Mouse (Mus musculus): ENCODE measurements around the gene Prkn. TPM values are rescaled to one million over a fixed set of nuclear protein-coding genes. Genes with fewer than 3 reads are reported as not detected.

Prkn gene
- polyA plus RNA-seq, 1 experiment: 3.0 TPM

DNA sequence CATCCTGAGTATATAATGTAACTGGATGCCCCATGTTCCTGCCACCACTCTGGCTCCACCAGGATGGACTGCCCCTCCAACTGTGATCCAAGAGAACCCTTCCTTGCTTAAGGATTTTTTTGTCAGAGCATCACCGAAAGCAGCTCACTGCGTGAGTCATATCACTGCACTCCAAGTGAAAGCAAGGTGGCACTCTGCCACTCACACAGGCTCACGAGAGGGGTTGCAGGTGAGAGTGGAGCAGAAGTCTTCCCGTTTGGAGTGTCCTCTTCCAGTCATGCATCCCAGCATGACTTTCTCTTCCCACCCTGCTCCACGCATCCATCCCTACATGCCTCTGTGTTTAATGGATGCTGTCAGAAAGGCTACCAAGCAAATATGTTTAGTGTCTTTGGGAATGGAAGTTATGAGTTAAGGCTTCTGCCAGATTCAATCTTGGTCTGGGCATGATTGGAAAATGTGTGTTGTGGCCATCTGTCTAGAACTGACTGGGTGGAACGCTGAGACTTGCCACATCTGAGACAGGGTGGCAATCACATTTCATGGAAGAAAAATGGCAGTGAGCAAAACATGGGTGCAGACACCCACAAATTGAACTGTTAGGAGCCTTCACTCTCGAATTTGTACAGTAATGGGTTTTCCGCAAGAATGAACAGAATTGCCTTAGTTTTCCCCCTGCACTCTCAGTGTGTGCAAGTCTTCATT is 778.9 kb downstream of the Prkn start:
- WGBS: 82% methylated on average over 8 of the region's 8 CpGs
- DNase-seq: no peak
- H3K4me3 ChIP-seq (replicated peaks; ENCODE audit: extremely low read depth, low read depth, low read length): no peak overlapping the region
- H3K4me1 ChIP-seq (ENCODE audit: control insufficient read depth, insufficient read depth, low read length): no peaks in the 10 kb centered on the region
- TF ChIP-seq POLR2A (IDR thresholded peaks at IDR 0.05; ENCODE audit: borderline replicate concordance, extremely low read depth, low read depth, low read length): no peak
- no peak for TF ChIP-seq CTCF (IDR thresholded peaks at IDR 0.05; ENCODE audit: insufficient read depth, low read length)

DNA sequence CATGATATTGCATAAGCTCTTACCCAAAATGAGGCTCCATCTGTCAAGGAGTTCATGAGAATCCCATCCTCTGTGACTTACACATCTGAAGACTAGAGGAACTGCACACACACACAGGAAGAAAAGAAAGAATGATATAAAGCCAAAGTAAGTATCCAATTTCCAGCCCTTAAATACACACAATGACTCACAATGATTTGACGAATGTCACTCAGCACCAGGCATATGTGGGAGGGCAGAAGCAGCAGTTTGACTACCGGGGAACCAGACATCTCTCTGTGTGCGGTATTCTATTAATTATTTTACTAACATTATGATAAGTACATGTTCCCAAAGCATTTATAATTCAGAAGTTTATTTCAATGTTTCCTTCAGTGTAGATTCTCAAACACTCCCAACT is 780.6 kb downstream of the Prkn start:
- 63% methylated on average over 3 of the region's 3 CpGs for WGBS
- TF ChIP-seq CTCF (IDR thresholded peaks at IDR 0.05; ENCODE audit: insufficient read depth, low read length) (no peak), POLR2A (IDR thresholded peaks at IDR 0.05; ENCODE audit: borderline replicate concordance, extremely low read depth, low read depth, low read length) (no peak)
- DNase-seq: no peak
- H3K4me3 ChIP-seq (replicated peaks; ENCODE audit: extremely low read depth, low read depth, low read length): no peak overlapping the region
- no peaks in the 10 kb centered on the region for H3K4me1 ChIP-seq (ENCODE audit: control insufficient read depth, insufficient read depth, low read length)

DNA sequence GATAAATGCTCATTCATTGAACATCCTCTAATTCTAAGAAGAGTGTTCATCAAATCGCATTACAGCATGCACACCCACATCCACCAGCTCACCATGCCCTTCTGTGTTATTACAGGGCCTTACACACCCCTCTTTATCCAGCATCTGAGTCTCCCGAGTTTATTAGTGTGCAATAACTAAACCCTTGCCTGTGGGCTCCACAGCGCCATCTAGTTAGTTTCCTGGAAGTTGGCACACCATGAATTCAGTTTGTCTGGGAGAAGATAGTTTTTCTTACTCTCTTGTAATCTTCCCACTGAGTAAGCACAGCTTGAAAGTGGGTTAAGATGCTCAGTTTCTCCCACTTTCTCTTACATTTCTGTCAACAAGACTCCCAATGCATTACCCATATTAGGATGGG is 781.3 kb downstream of the Prkn start:
- 58% methylated on average over 3 of the region's 3 CpGs for WGBS
- no peak for DNase-seq
- no peak for TF ChIP-seq POLR2A (IDR thresholded peaks at IDR 0.05; ENCODE audit: borderline replicate concordance, extremely low read depth, low read depth, low read length)
- no peak for TF ChIP-seq CTCF (IDR thresholded peaks at IDR 0.05; ENCODE audit: insufficient read depth, low read length)
- no peak overlapping the region for H3K4me3 ChIP-seq (replicated peaks; ENCODE audit: extremely low read depth, low read depth, low read length)
- H3K4me1 ChIP-seq (ENCODE audit: control insufficient read depth, insufficient read depth, low read length): no peaks in the 10 kb centered on the region

DNA sequence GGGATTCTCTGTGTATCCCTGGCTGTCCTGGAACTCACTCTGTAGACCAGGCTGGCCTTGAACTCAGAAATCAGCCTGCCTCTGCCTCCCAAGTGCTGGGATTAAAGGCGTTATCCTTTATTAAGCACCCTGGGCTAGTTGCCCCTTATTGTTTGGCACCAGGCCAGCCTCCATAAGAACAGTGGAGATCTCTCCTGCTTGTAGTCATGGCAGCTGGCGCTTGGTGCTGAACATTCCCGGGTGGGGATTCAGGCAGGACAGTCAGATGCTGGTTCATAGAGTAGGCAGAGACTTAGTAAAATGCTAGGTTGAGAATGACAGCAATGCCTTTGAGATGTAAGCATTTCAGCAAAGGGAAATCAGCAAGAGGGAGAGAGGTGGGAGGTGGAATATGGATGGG is 786.1 kb downstream of the Prkn start:
- Histone ChIP-seq H3K4me1 (ENCODE audit: control insufficient read depth, insufficient read depth, low read length) (no peaks in the 10 kb centered on the region), H3K4me3 (replicated peaks; ENCODE audit: extremely low read depth, low read depth, low read length) (no peak overlapping the region)
- WGBS: 83% methylated on average over 3 of the region's 3 CpGs
- TF ChIP-seq CTCF (IDR thresholded peaks at IDR 0.05; ENCODE audit: insufficient read depth, low read length) (no peak), POLR2A (IDR thresholded peaks at IDR 0.05; ENCODE audit: borderline replicate concordance, extremely low read depth, low read depth, low read length) (no peak)
- DNase-seq: no peak

DNA sequence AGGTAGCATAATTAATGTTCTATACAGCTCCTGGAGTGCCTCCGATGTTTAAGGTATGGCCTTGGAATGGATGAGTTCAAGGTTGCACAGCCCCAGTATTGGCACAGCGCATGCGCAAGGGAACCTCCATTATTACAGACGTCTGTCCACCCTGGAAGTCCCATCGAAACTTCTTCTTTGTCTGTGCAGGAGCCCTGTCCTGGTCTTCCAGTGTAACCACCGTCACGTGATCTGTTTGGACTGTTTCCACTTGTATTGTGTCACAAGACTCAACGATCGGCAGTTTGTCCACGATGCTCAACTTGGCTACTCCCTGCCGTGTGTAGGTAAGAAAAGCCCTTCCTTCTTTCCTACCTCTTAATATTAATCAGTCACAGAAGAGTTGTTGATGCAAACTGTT is 794.9 kb downstream of the Prkn start:
- Histone ChIP-seq H3K4me3 (replicated peaks; ENCODE audit: extremely low read depth, low read depth, low read length) (no peak overlapping the region), H3K4me1 (ENCODE audit: control insufficient read depth, insufficient read depth, low read length) (no peaks in the 10 kb centered on the region)
- TF ChIP-seq CTCF (IDR thresholded peaks at IDR 0.05; ENCODE audit: insufficient read depth, low read length) (no peak), POLR2A (IDR thresholded peaks at IDR 0.05; ENCODE audit: borderline replicate concordance, extremely low read depth, low read depth, low read length) (no peak)
- DNase-seq: no peak
- WGBS: 88% methylated on average over 11 of the region's 11 CpGs

DNA sequence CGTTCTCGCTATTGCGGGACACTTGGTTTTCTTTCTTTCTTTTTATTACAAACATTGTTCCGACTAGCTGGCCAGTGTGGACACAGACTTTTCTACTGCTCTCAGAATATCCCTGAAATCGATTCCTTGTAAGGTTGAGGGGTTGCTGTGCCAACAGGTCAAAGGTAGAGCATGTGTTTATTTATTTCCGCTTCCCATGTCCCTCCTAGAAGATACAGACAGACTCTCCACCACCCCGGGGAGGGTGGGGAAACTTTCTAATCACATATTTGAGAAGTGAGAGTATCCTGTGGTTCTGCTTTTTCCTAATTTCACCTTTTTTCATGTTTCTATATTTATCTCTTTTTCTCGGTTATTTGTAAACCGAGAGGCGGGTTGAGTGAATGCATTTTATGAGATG is 797.5 kb downstream of the Prkn start:
- no peak for DNase-seq
- H3K4me1 ChIP-seq (ENCODE audit: control insufficient read depth, insufficient read depth, low read length): no peaks in the 10 kb centered on the region; the same call in 1 of the 2 replicates
- no peak overlapping the region for H3K4me3 ChIP-seq (replicated peaks; ENCODE audit: extremely low read depth, low read depth, low read length)
- TF ChIP-seq CTCF (IDR thresholded peaks at IDR 0.05; ENCODE audit: insufficient read depth, low read length) (no peak), POLR2A (IDR thresholded peaks at IDR 0.05; ENCODE audit: borderline replicate concordance, extremely low read depth, low read depth, low read length) (no peak)
- WGBS: 59% methylated on average over 10 of the region's 10 CpGs

DNA sequence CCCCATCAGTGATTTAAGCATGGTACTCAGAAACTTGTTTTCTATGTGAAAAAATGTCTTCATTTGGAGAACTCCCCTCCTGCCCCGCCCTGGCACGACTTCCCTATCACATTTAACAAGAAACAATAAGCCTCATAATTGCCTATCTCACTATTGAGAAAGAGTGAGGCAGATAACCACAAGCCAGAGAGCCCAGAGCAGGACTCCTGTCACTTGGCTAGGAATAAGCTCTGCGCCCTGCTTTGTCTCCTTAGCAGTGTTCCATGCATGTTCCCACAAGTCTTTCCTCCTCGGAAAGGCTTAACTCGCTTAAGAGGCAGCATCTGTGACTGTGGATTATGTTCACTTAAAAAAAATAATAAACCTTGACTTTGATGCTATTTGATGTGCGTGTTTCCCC is 798.3 kb downstream of the Prkn start:
- H3K4me1 ChIP-seq (ENCODE audit: control insufficient read depth, insufficient read depth, low read length): no peaks in the 10 kb centered on the region; the same call in 1 of the 2 replicates
- no peak for DNase-seq
- H3K4me3 ChIP-seq (replicated peaks; ENCODE audit: extremely low read depth, low read depth, low read length): no peak overlapping the region
- 74% methylated on average over 6 of the region's 6 CpGs for whole genome bisulfite sequencing
- TF ChIP-seq POLR2A (IDR thresholded peaks at IDR 0.05; ENCODE audit: borderline replicate concordance, extremely low read depth, low read depth, low read length) (no peak), CTCF (IDR thresholded peaks at IDR 0.05; ENCODE audit: insufficient read depth, low read length) (no peak)

DNA sequence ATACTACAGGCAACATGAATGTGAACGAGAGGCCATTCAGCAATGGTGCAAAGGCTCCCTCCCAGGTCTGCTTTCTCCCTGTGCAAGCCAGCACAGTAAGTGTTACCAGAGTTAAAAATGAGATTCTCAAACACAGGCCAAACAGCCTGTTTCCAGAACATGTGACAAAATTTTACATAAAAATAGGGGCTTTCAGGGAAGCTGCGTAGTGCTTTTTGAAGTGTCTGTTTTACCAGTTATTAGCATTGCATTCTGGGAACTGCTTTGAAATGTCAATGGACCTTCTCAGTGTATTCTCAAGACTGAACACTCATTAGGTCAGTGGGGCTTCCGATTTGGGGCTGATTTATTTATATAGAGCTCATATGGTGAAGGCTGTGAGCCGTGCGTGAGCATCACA is 799.6 kb downstream of the Prkn start:
- 79% methylated on average over 5 of the region's 5 CpGs for WGBS
- Histone ChIP-seq H3K4me3 (replicated peaks; ENCODE audit: extremely low read depth, low read depth, low read length) (no peak overlapping the region), H3K4me1 (ENCODE audit: control insufficient read depth, insufficient read depth, low read length) (no peaks in the 10 kb centered on the region; the same call in 1 of the 2 replicates)
- TF ChIP-seq POLR2A (IDR thresholded peaks at IDR 0.05; ENCODE audit: borderline replicate concordance, extremely low read depth, low read depth, low read length): no peak
- TF ChIP-seq CTCF (IDR thresholded peaks at IDR 0.05; ENCODE audit: insufficient read depth, low read length): no peak
- no peak for DNase-seq

DNA sequence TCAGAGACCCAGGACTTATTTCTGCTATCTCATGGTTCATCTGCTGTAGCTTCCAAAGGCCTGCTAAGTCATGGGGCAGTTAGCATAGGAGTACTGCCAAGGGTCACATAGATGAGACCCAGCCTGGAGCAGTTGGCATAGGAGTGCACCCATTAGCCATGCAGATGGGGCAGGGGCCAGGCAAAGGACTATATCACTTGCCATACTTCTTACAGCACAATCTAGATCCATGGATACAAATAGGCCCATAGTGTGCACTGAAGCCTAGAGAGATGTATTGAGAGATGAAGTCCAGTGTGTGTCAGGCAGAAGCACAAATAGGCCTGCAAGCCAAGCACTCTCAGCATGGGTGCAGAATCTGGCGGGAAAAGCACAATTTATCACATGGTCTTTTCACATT is 802.1 kb downstream of the Prkn start:
- no peak for DNase-seq
- WGBS: 42% methylated on average over 1 of the region's 1 CpGs
- no peak overlapping the region for H3K4me3 ChIP-seq (replicated peaks; ENCODE audit: extremely low read depth, low read depth, low read length)
- TF ChIP-seq POLR2A (IDR thresholded peaks at IDR 0.05; ENCODE audit: borderline replicate concordance, extremely low read depth, low read depth, low read length): no peak
- no peak for TF ChIP-seq CTCF (IDR thresholded peaks at IDR 0.05; ENCODE audit: insufficient read depth, low read length)
- no peaks in the 10 kb centered on the region; the same call in 1 of the 2 replicates for H3K4me1 ChIP-seq (ENCODE audit: control insufficient read depth, insufficient read depth, low read length)

DNA sequence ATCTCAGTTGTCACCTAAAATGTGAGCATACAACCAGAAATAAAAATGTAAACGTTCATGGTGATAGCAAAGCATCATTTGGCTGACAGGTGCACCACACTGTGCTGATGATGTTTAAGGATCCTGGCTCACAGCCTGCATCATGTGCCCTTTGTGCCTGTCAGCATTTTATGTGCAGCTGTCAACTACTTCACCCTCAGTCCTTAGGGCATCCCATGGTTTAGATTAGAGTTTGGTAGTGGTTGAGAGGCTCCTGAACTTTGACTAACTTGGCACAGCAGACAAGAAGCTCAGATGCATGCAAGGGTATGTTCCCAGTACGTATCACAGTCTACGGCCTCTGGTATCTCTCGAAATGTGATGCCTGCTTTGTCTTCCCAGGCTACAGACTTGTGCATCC is 803.8 kb downstream of the Prkn start:
- WGBS: 78% methylated on average over 4 of the region's 4 CpGs
- no peak overlapping the region for H3K4me3 ChIP-seq (replicated peaks; ENCODE audit: extremely low read depth, low read depth, low read length)
- no peak for TF ChIP-seq POLR2A (IDR thresholded peaks at IDR 0.05; ENCODE audit: borderline replicate concordance, extremely low read depth, low read depth, low read length)
- no peak for TF ChIP-seq CTCF (IDR thresholded peaks at IDR 0.05; ENCODE audit: insufficient read depth, low read length)
- H3K4me1 ChIP-seq (ENCODE audit: control insufficient read depth, insufficient read depth, low read length): no peaks in the 10 kb centered on the region; the same call in 1 of the 2 replicates
- DNase-seq: no peak

All from lung, adult 2 months (tissue).